In genomic region chr8:120297000-120297399, GRCm38 (mm10) we compare ENCODE assay signal across 12 mouse cellular contexts.
A peak's percentile ranks its signal among the peaks of the same experiment; 100 is the strongest.
DNase-seq lines count a peak whose midpoint lies in the region; ATAC-seq and TF ChIP-seq lines count a peak whose summit lies in the region.
"Had no signal": no experiment of that assay in that cellular context is flagged by ENCODE, and none has a peak within 500 bp of the region (broad histone marks: within the 10 kb centered on the region; RNA-seq: fewer than 3 reads in every experiment).

No protein-coding gene starts in this region.

- no peak overlapping the region for H3K27ac ChIP-seq in kidney, postnatal 0 days
- peak overlapping the region; percentile 55; the same call in 1 of the 2 replicates for H3K27ac ChIP-seq in embryonic facial prominence, embryonic 13.5 days
- H3K27ac ChIP-seq in midbrain, embryonic 14.5 days (replicated peaks; ENCODE audit: low read depth, low read length) = peak overlapping the region; percentile 86

- DNase-seq in adrenal gland, postnatal 36 days = peak; percentile 34 to 56
- no peak for DNase-seq in adrenal gland, postnatal 10 days
- DNase-seq in kidney, postnatal 0 days (ENCODE audit: low spot score) = peak; percentile 69
- no peak for DNase-seq in kidney, adult 11 months
- peak; percentile 51 for DNase-seq in midbrain, embryonic 14.5 days
- DNase-seq in spleen, postnatal 36 days (ENCODE audit: low spot score in 2 of 2) = no peak
- no peak for DNase-seq in right cerebral cortex, postnatal 25 days
- DNase-seq: cerebellum, postnatal 36 days; heart, adult 11 months; right cerebral cortex, postnatal 4 days had no signal

- no peak for TF ChIP-seq CTCF in kidney, postnatal 0 days (IDR thresholded peaks at IDR 0.05; ENCODE audit: low read depth)

- H3K4me3 ChIP-seq in kidney, postnatal 0 days (replicated peaks; ENCODE audit: low read depth, low read length) = no peak overlapping the region
- no peak overlapping the region for H3K4me3 ChIP-seq in embryonic facial prominence, embryonic 13.5 days
- H3K4me3 ChIP-seq in midbrain, embryonic 14.5 days (replicated peaks; ENCODE audit: low read depth, low read length) = no peak overlapping the region

- H3K9ac ChIP-seq in kidney, postnatal 0 days (ENCODE audit: low read depth, low read length) = no peak overlapping the region
- 0 out of 2 replicates have a peak overlapping the region, but pooled peaks have one; percentile 21 for H3K9ac ChIP-seq in embryonic facial prominence, embryonic 13.5 days
- H3K9ac ChIP-seq in midbrain, embryonic 14.5 days (replicated peaks; ENCODE audit: low read length) = no peak overlapping the region

- H3K4me1 ChIP-seq in kidney, postnatal 0 days (replicated peaks; ENCODE audit: insufficient read depth, low read length) = peaks cover 24% of the 10 kb centered on the region
- H3K4me1 ChIP-seq in embryonic facial prominence, embryonic 13.5 days = peaks cover 92% of the 10 kb centered on the region
- H3K4me1 ChIP-seq in midbrain, embryonic 14.5 days (ENCODE audit: control insufficient read depth, insufficient read depth, low read length) = peaks cover 84% of the 10 kb centered on the region

- ATAC-seq in kidney, postnatal 0 days (replicated peaks; ENCODE audit: low FRiP score, low read depth) = no peak
- no peak for ATAC-seq in embryonic facial prominence, embryonic 13.5 days (ENCODE audit: insufficient number of reproducible peaks, insufficient read depth, low FRiP score, low TSS enrichment, low read depth)
- no peak for ATAC-seq in midbrain, embryonic 14.5 days (ENCODE audit: low FRiP score, low TSS enrichment)
- ATAC-seq: activated CD4-positive, CD25-positive, alpha-beta regulatory T cell, adult 4 months had no signal

- H3K9me3 ChIP-seq in kidney, postnatal 0 days (replicated peaks; ENCODE audit: low read length) = no peaks in the 10 kb centered on the region
- no peaks in the 10 kb centered on the region for H3K9me3 ChIP-seq in embryonic facial prominence, embryonic 13.5 days
- H3K9me3 ChIP-seq in midbrain, embryonic 14.5 days (ENCODE audit: control insufficient read depth, low read length) = no peaks in the 10 kb centered on the region

- no peaks in the 10 kb centered on the region for H3K27me3 ChIP-seq in kidney, postnatal 0 days (ENCODE audit: insufficient read depth, low read length)
- no peaks in the 10 kb centered on the region for H3K27me3 ChIP-seq in embryonic facial prominence, embryonic 13.5 days
- H3K27me3 ChIP-seq in midbrain, embryonic 14.5 days (ENCODE audit: control insufficient read depth, insufficient read depth, low read length) = no peaks in the 10 kb centered on the region

- H3K4me2 ChIP-seq in kidney, postnatal 0 days (ENCODE audit: low read length) = no peak overlapping the region
- H3K4me2 ChIP-seq in embryonic facial prominence, embryonic 13.5 days = no peak overlapping the region
- H3K4me2 ChIP-seq in midbrain, embryonic 14.5 days (ENCODE audit: low read length) = no peak overlapping the region

- H3K36me3 ChIP-seq in kidney, postnatal 0 days (ENCODE audit: insufficient read depth, low read length) = no peaks in the 10 kb centered on the region
- H3K36me3 ChIP-seq in embryonic facial prominence, embryonic 13.5 days = no peaks in the 10 kb centered on the region
- H3K36me3 ChIP-seq in midbrain, embryonic 14.5 days (ENCODE audit: control insufficient read depth, insufficient read depth, low read length) = no peaks in the 10 kb centered on the region

- WGBS in kidney, postnatal 0 days = 29% methylated on average over 5 of the region's 5 CpGs
- WGBS in embryonic facial prominence, embryonic 13.5 days = 35% methylated on average over 5 of the region's 5 CpGs
- WGBS in midbrain, embryonic 14.5 days = 22% methylated on average over 5 of the region's 5 CpGs

Comparison
In these comparisons a context has a peak if more than half of its experiments do, and no peak if none do; other contexts are left out.
1. DNase-seq: peak in adrenal gland, postnatal 36 days (2 of 2), kidney, postnatal 0 days (single experiment) and midbrain, embryonic 14.5 days (single experiment); none in adrenal gland, postnatal 10 days (single experiment), kidney, adult 11 months (single experiment), spleen, postnatal 36 days (0 of 2) and right cerebral cortex, postnatal 25 days (single experiment).